Mouse (Mus musculus): ENCODE results near the gene Mief1. TPM values are rescaled to one million over a fixed set of nuclear protein-coding genes. Genes with fewer than 3 reads are reported as not detected.

The Mief1 gene
- polyA plus RNA-seq, 1 experiment from 2014 or later: 41.6 TPM

- H3K9ac ChIP-seq (replicated peaks): peak overlapping the region; percentile 100
- peak overlapping the region; percentile 83 for H3K4me2 ChIP-seq
- no peaks in the 10 kb centered on the region for H3K27me3 ChIP-seq
- H3K9me3 ChIP-seq: no peaks in the 10 kb centered on the region
- WGBS: under 1% methylated on average over 51 of the region's 51 CpGs
- H3K27ac ChIP-seq: peak overlapping the region; percentile 98
- ATAC-seq (ENCODE audit: insufficient number of reproducible peaks, insufficient read depth, low FRiP score, low TSS enrichment, low read depth): peak; percentile 17
- peaks cover 54% of the 10 kb centered on the region for H3K4me1 ChIP-seq (replicated peaks)
- peaks cover 53% of the 10 kb centered on the region for H3K36me3 ChIP-seq
- H3K4me3 ChIP-seq (replicated peaks): peak overlapping the region; percentile 100
These were observed 21.9 kb downstream of the Mief1 start for GRCm38 (mm10) chr15:80255646-80256121.

GRCm38 (mm10) chr15:80256242-80256641 lies 22.4 kb downstream of the Mief1 start:
- H3K36me3 ChIP-seq: peaks cover 53% of the 10 kb centered on the region
- peak overlapping the region; percentile 100 for H3K4me3 ChIP-seq (replicated peaks)
- peak overlapping the region; percentile 83 for H3K4me2 ChIP-seq
- peaks cover 54% of the 10 kb centered on the region for H3K4me1 ChIP-seq (replicated peaks)
- peak overlapping the region; percentile 98 for H3K27ac ChIP-seq
- 9% methylated on average over 16 of the region's 16 CpGs for WGBS
- peak overlapping the region; percentile 100 for H3K9ac ChIP-seq (replicated peaks)
- H3K27me3 ChIP-seq: no peaks in the 10 kb centered on the region
- no peaks in the 10 kb centered on the region for H3K9me3 ChIP-seq
- ATAC-seq (ENCODE audit: insufficient number of reproducible peaks, insufficient read depth, low FRiP score, low TSS enrichment, low read depth): no peak

- peaks cover 51% of the 10 kb centered on the region for H3K36me3 ChIP-seq
These were observed 23.1 kb downstream of the Mief1 start for GRCm38 (mm10) chr15:80256656-80257601.

DNA sequence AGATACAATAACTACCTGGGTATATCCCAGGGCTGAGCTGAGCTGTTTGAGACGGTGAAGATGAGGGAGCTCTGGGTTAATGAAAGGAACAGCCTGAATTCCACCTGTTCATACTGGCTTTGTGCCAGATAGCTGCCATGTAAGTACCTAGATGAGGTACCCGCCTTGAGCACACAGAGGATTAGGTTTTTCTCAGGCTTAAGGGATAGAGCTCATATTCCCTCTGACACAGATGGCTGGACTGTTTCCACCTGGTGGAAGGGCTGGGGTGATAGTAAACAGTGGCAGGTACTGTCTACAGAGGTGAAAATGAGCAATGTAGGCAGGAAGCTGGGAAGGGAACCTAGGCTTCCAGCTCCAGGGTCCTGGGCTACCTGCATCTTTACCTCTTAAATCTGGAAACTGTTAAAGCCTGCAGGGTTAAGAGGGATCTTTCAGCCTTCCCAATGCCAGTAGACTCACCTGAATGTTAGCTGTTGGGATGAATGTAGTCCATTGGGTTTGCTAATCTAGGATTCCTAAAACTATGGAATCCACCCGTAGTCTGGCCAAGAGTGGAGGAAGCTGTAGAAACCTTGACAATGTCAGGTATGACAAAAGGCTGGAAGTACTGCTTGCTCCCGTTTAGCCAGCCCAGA lies 23.9 kb downstream of the Mief1 start:
- 29% methylated on average over 4 of the region's 4 CpGs for WGBS
- H3K36me3 ChIP-seq: peaks cover 51% of the 10 kb centered on the region
- no peaks in the 10 kb centered on the region for H3K9me3 ChIP-seq
- ATAC-seq (ENCODE audit: insufficient number of reproducible peaks, insufficient read depth, low FRiP score, low TSS enrichment, low read depth): no peak
- H3K27me3 ChIP-seq: no peaks in the 10 kb centered on the region
- H3K27ac ChIP-seq: peak overlapping the region; percentile 75
- peak overlapping the region; percentile 83 for H3K4me2 ChIP-seq
- peak overlapping the region; percentile 100; the same call in 1 of the 2 replicates for H3K4me3 ChIP-seq (replicated peaks)
- no peak overlapping the region for H3K9ac ChIP-seq (replicated peaks)
- H3K4me1 ChIP-seq (replicated peaks): peaks cover 43% of the 10 kb centered on the region

More at GRCm38 (mm10) chr15:80256656-80257601, 23.1 kb downstream of the Mief1 start:
- H3K4me1 ChIP-seq (replicated peaks): peaks cover 51% of the 10 kb centered on the region
- 72% methylated on average over 12 of the region's 12 CpGs for WGBS
- peak overlapping the region; percentile 98 for H3K27ac ChIP-seq
- no peak for ATAC-seq (ENCODE audit: insufficient number of reproducible peaks, insufficient read depth, low FRiP score, low TSS enrichment, low read depth)
- H3K9ac ChIP-seq (replicated peaks): peak overlapping the region; percentile 100
- H3K4me2 ChIP-seq: peak overlapping the region; percentile 83
- no peaks in the 10 kb centered on the region for H3K9me3 ChIP-seq
- H3K4me3 ChIP-seq (replicated peaks): peak overlapping the region; percentile 100
- H3K27me3 ChIP-seq: no peaks in the 10 kb centered on the region

- no peak for ATAC-seq (ENCODE audit: insufficient number of reproducible peaks, insufficient read depth, low FRiP score, low TSS enrichment, low read depth)
- H3K9me3 ChIP-seq: no peaks in the 10 kb centered on the region
- peaks cover 43% of the 10 kb centered on the region for H3K4me1 ChIP-seq (replicated peaks)
- H3K9ac ChIP-seq (replicated peaks): 0 out of 2 replicates have a peak overlapping the region, but pooled peaks have one; percentile 2
- WGBS: 49% methylated on average over 11 of the region's 11 CpGs
- H3K27ac ChIP-seq: peak overlapping the region; percentile 75
- H3K4me2 ChIP-seq: peak overlapping the region; percentile 83
- peaks cover 51% of the 10 kb centered on the region for H3K36me3 ChIP-seq
- H3K4me3 ChIP-seq (replicated peaks): no peak overlapping the region
- H3K27me3 ChIP-seq: no peaks in the 10 kb centered on the region
These were observed 24.7 kb downstream of the Mief1 start for GRCm38 (mm10) chr15:80258240-80259170.

GRCm38 (mm10) chr15:80259406-80260045 lies 25.7 kb downstream of the Mief1 start:
- no peak overlapping the region for H3K4me2 ChIP-seq
- 0 out of 2 replicates have a peak overlapping the region, but pooled peaks have one; percentile 13 for H3K9ac ChIP-seq (replicated peaks)
- no peaks in the 10 kb centered on the region for H3K27me3 ChIP-seq
- H3K36me3 ChIP-seq: peaks cover 51% of the 10 kb centered on the region
- no peak for ATAC-seq (ENCODE audit: insufficient number of reproducible peaks, insufficient read depth, low FRiP score, low TSS enrichment, low read depth)
- no peaks in the 10 kb centered on the region for H3K9me3 ChIP-seq
- 85% methylated on average over 8 of the region's 8 CpGs for WGBS
- H3K4me1 ChIP-seq (replicated peaks): peaks cover 33% of the 10 kb centered on the region
- peak overlapping the region; percentile 75 for H3K27ac ChIP-seq
- no peak overlapping the region for H3K4me3 ChIP-seq (replicated peaks)

DNA sequence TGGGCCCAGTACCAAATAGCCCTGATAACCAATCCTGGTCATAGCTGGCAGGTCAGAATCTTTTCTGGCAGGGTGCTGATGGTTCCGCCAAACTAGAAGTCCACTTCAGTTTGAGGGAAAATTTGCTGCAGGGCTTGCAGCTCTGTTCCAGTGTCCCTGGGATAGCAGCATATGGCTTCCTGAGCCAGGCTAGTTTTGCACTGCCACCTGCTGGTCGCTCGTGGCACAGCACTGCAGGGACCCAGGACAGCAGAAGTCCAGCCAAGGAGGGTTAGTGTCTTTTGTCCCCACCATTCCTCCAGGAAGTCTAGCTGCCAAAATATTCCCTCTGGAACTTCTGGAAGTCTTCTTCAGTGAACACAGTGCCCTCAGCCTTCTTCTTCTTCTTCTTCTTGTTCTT lies 26.9 kb downstream of the Mief1 start:
- 9% methylated on average over 3 of the region's 3 CpGs for WGBS
- H3K9ac ChIP-seq (replicated peaks): no peak overlapping the region; the same call in 1 of the 2 replicates
- ATAC-seq (ENCODE audit: insufficient number of reproducible peaks, insufficient read depth, low FRiP score, low TSS enrichment, low read depth): no peak

DNA sequence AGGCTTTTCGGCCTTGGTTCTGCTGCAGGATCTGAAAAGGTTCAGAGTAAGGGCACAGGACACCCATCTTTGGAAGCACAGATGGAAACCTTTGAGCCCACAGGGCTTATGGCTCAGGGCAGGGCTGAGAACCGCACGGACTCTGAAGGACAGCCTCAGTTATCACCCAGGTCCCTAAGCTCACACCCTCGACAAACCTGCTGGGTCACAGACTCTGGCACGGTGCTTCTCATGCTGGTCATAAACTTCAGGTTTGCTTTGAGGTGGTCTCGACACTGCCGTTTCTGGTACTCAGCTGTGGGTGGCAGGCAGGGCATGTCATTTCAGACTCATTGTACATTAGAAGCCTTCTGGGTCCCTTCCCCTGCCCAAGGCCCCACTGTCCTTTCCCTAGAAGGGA lies 27.3 kb downstream of the Mief1 start:
- Histone ChIP-seq H3K36me3 (peaks cover 50% of the 10 kb centered on the region), H3K27ac (no peak overlapping the region), H3K27me3 (no peaks in the 10 kb centered on the region), H3K9me3 (no peaks in the 10 kb centered on the region), H3K4me2 (no peak overlapping the region), H3K4me3 (replicated peaks) (no peak overlapping the region), H3K9ac (replicated peaks) (no peak overlapping the region; the same call in 1 of the 2 replicates), H3K4me1 (replicated peaks) (peaks cover 32% of the 10 kb centered on the region)
- WGBS: 77% methylated on average over 7 of the region's 7 CpGs
- no peak for ATAC-seq (ENCODE audit: insufficient number of reproducible peaks, insufficient read depth, low FRiP score, low TSS enrichment, low read depth)

More for the DNA sequence above, 26.9 kb downstream of the Mief1 start:
- H3K9me3 ChIP-seq: no peaks in the 10 kb centered on the region
- no peak overlapping the region; the same call in 1 of the 2 replicates for H3K27ac ChIP-seq
- no peaks in the 10 kb centered on the region for H3K27me3 ChIP-seq
- H3K4me2 ChIP-seq: no peak overlapping the region
- H3K4me1 ChIP-seq (replicated peaks): peaks cover 32% of the 10 kb centered on the region
- no peak overlapping the region for H3K4me3 ChIP-seq (replicated peaks)
- peaks cover 51% of the 10 kb centered on the region for H3K36me3 ChIP-seq

DNA sequence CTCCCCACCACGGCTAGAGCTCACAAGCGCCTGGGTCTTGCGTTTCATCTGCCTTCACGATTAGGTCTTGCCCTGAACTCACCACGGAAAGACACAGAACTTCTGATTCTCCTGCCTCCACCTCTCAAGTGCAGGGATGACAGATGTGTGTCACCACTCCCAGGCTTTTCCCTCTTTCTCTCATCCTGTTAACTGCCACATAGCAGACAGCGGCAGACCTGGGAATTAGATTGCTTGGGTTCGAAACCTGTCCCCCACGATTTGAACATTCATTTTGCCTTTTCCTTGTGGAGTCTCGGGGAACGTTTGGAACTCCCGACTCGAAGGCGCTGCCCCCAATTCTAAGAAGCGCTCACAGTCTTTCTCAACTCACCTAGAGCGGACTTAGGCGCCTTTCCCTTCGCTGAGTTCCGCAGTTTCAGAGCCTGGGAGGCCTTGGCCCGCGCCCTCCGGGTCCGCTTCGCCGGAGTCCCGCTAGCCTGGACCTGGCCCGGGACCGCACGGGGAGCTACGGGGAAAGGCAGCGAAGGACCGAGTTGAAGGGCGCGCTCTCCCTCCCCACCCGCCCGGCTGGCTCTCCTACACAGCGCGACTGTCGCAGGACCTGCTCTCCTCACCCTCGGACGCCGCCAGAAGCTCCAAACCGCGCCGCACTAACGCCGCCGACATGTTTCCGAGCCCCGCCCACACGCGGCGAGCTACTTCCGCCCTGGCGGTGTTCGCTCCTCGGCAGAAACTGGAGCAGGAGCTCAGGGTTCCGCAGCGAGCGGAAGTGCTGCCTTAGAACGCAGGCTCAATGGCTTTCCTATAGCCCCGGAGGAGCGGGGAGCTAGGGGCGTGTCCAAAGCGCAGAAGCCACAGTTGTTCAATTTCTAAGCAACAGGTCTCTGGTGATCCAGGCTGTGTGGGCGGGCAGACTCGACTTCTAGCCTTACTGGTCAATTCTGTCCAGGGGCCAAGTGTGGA lies 30.1 kb downstream of the Mief1 start, which contains the start of gene Rps19bp1:
Gene Rps19bp1 (minus strand): TSS at position 706 of the 966 bp plus-strand sequence.
- peak within 1 kb of the TSS; percentile 82 for H3K9ac ChIP-seq (replicated peaks)
- no peaks in the 10 kb centered on the region for H3K9me3 ChIP-seq
- H3K4me3 ChIP-seq (replicated peaks): peak within 1 kb of the TSS; percentile 87
- no peaks in the 10 kb centered on the region for H3K27me3 ChIP-seq
- H3K27ac ChIP-seq: peak within 1 kb of the TSS; percentile 66; the same call in 1 of the 2 replicates
- H3K4me1 ChIP-seq (replicated peaks): peaks cover 8% of the 10 kb centered on the region
- H3K4me2 ChIP-seq: peak within 1 kb of the TSS; percentile 66
- 1% methylated on average over 66 of the region's 66 CpGs for WGBS
- ATAC-seq (ENCODE audit: insufficient number of reproducible peaks, insufficient read depth, low FRiP score, low TSS enrichment, low read depth): peak; percentile 88
- peaks cover 23% of the 10 kb centered on the region for H3K36me3 ChIP-seq

All from limb, embryonic 12.5 days (tissue).